Mouse (Mus musculus) embryo, embryonic 10.5 days (tissue): ENCODE measurements around the gene Mier2.

Experiments
- DNase-seq: peaks from one replicate; pipeline ENCODE4 v3.0.0-alpha.2; 2015; ENCODE audit warnings: low spot score

The Mier2 gene

GRCm38 (mm10) chr10:79574796-79575195, 19.8 kb upstream of the Mier2 start:
- DNase-seq: no peak

- DNase-seq: no peak
Measured at GRCm38 (mm10) chr10:79574350-79574749, 19.4 kb upstream of the Mier2 start.

GRCm38 (mm10) chr10:79573611-79574010, 18.6 kb upstream of the Mier2 start:
- DNase-seq: no peak

DNA sequence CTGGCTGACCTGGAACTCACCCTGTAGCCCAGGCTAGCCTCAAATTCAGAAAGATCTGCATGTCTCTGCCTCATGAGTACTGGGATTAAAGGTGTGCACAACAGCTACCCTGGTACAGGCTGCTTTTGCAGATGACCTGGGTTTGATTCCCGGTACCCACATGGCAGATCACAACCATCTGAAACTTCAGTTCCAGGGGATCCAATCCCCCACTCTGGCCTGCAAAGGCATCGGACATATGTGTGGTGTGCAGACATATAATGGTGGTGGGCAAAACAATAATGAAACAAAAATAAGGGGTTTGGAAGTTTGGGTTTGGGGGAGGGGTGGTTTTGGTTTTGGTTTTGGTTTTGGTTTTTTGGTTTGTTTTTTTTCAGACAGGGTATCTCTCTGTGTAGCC, 16.3 kb upstream of the Mier2 start:
- DNase-seq: no peak

GRCm38 (mm10) chr10:79569921-79570320, 14.9 kb upstream of the Mier2 start:
- no peak for DNase-seq

DNA sequence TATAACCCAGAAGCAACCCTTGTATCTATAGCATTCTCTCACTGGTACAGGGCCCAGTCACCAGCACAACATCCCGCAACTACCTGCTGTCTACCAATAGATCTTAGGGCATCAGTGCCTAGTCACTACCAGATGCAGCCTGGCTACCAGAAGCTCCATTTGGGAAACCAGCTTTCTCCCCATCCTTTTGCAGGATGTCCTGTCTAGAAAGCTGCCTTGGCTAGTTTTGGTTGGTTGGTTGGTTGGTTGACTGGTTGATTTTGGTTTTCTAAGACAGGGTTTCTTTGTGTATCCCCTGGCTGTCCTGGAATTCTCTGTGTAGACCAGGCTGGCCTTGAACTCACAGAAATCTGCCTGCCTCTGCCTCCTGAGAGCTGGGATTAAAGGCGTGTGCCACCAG, 4.7 kb upstream of the Mier2 start:
- DNase-seq: no peak

DNA sequence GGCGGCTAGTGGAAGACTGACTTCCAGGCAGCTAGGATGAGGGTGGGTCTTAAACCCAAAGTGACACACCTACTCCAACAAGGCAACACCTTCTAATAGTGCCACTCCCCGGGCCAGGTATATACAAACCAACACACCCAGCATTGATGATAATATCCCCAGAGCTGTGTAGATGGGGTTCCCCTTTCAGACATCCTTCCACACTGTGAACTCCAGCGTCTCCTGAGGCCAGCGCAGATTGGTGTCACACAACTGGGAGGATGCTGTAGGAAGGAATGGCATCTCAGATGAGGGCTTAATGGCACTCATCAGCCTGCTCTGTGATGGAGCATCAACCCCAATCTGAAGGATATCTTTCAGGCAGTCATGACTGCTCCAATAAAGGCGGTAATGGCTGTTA, 2.5 kb upstream of the Mier2 start:
- no peak for DNase-seq

DNA sequence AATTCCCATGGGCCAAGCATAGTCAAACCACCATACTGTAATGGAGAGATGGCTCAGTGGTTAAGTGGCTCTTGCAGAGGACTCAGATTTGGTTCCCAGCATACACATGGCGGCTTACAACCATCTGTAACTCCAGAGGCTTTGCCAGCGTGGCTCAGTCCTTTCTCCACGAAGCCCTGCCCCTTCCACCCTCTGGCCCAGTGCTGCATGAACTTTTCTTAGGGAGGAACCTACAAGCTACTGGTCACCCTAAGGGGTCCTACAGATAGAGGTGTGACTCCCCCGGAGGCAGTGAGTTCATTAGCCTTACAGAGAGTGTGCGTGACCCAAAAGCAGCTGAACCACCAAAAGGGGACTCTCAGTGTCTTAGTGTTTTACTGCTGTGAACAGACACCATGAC, 2.0 kb upstream of the Mier2 start:
- no peak for DNase-seq

DNA sequence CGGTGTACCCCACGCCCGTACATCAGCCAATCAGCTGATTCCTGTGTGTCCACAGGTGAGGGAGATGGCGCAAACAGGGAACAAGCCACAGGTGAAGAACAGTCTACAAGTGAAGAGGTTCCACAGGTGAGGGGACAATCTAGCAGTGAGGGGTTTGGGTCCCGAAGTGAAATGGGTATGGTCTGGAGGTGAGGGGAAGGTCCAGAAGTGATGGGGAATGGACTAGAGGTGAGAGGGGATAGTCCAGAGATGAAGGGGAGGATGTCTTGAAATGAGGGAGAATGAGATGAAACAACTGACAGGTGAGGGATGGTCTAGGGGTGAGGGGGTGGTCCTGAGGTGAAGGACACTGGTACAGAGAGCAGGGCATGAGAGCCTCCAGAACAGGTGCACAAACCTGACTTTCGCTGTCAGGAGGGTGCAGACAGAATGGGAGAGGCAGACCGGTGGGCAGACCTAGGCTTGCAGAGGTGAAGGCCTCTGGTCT, 282 bp upstream of the Mier2 start:
- no peak for DNase-seq

DNA sequence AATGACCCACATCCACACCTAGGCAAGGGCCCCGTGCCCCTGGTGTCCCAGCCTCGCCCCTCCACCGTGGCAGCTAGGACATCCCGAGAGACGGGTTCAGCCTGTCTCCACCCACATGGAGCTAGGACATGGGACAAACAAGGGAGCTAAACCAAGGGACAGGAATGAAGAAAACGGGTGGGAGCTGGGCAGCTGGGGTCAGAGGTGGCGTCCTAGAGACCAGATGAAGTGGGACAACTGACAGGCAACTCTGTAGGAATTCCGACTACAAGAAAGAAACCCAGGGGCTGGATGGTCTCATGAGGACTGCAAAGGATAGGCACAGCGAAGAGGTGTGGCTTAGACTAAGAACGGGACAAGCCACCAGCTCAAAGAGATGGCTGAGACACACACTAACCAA, 1.3 kb downstream of the Mier2 start:
- peak; percentile 34 for DNase-seq

DNA sequence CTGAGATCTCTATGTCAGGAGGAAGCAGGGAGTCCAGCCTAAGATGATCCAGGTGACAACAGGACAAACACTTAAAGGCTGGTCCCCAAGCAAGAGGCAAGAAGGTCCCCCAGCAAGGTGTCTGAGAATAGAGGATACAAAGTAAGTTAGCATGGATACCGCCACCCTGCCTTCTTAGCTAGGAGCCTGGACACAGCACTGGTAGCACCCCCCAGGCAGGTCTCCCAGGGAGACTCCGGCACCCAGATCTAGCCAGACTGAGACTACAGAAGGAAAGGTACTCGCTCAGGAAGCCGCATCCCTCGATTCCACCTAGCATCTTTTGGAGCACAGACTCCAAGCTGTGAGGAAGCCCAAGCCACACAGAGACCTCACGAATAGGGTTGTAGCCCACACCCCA, 1.8 kb downstream of the Mier2 start:
- DNase-seq: no peak

DNA sequence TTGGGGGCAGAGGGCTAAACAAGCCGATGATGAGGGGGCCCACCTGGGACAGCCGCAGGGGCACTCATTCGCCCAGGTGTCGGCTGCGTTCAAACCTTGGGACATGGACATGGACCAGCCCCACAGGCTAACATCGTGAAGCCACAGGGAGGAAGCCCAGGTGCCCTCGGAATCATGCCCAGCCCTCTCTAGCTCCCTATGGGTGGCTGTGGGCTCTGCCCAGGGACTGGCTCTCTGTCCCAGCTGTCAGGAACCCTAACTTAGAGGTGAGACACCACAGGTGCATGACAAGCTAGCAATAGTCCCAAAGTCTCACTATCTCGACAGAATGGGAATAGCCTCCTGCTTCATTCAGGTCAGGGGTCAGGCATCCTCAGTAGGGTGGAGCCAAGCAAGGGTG, 2.5 kb downstream of the Mier2 start:
- DNase-seq: no peak

DNA sequence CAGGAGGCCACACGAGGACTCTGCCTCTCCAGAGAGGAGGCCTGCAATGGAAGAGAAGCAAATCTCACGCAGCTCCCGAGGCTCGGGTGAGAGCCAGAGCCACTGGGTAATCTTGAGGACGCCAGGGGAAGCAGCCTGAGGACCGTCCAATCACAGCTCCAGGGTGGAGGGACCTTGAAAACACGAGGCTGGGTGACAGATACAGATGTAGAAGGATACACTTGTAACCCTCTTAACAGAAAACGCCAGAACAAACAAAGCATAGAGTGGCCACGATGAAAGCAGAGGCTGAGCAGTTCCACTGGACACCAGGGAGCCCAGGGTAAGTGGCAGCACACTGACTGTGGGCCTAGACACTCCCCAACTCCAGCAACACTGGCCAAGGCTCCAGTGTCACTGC, 4.6 kb downstream of the Mier2 start:
- no peak for DNase-seq

- DNase-seq: no peak
Measured at GRCm38 (mm10) chr10:79548971-79549723, 5.9 kb downstream of the Mier2 start.

DNA sequence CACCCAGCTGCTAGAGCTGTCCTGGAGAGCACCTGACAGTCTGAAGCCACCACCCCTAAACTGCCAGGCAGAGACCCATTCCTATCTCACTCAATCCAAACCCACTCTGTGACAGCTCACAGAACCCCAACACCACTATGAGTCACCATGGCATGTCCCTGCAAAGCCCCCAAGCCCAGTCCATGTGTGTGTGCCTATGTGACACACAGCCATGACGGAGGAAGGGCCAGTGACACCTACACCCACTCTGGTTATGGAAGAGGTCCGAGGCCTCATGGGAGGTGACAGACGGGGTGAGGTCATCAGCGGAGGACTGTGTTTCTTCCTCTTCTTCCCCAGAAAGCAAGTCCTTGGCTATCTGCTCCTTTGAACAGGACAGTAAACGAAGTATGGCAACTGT, 6.5 kb downstream of the Mier2 start:
- DNase-seq: no peak

DNA sequence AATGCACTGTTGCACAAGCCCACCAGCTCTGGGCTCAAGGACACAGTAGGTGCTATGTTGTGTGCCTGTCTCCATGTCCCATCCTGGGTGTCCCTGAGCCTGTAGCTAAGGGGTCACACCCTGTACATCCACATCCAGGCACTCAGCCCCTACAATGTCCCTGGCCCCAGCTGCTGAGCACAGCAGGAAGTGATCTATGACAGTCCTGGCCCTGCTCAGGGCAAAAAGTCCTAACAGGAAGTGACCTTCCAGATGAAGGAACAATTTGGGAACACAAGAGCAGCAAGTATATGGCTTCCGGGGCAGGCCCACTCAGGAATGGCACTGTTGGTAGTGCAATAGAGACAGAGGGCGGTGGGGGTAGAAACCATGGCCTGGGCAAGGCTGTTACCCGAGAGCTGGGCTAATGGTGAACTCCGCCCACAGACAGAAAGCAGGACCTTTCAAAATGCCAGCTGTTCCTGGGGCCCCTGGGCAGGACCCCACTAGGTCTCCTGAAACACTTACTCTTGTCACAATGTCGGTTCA, 7.8 kb downstream of the Mier2 start:
- DNase-seq: no peak

DNA sequence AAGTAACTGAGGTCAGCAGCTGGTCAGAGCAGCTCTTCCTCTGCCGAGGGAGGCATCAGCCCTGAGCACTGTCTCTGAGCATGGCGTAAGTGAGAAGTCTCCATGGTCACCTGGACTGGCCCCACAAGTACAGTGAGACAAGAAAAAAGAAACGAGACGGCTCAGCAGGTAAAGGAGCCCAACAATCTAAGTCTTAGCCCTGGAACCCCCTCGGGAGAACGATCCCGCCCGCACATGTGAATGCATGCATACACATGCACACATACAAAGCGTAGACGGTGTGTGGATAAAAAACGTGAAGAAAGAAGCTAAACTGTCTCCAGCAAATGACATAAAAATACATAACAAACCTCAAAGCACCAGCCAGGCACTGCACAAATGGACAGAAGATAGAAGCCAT, 8.5 kb downstream of the Mier2 start:
- no peak for DNase-seq

DNA sequence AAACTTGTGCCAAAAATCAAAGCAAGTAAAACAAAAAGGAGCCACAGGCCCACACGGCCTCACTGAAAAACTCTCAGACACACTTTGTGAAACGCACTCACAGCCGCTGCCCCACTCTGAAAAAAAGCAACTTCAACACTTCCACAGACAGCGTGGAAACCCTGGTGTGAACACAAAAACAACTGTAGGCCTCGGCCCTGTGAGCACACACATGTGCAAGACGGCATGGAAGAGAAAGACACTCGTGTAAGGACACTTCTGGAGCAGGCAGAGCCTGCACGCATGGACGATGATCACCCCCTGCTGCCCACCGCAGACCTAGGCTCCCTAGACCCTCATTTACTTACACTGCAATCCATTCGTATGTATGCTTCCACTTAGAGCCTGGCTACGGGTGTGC, 9.1 kb downstream of the Mier2 start:
- no peak for DNase-seq

- DNase-seq: no peak
Measured at GRCm38 (mm10) chr10:79544631-79545030, 10.4 kb downstream of the Mier2 start.

DNA sequence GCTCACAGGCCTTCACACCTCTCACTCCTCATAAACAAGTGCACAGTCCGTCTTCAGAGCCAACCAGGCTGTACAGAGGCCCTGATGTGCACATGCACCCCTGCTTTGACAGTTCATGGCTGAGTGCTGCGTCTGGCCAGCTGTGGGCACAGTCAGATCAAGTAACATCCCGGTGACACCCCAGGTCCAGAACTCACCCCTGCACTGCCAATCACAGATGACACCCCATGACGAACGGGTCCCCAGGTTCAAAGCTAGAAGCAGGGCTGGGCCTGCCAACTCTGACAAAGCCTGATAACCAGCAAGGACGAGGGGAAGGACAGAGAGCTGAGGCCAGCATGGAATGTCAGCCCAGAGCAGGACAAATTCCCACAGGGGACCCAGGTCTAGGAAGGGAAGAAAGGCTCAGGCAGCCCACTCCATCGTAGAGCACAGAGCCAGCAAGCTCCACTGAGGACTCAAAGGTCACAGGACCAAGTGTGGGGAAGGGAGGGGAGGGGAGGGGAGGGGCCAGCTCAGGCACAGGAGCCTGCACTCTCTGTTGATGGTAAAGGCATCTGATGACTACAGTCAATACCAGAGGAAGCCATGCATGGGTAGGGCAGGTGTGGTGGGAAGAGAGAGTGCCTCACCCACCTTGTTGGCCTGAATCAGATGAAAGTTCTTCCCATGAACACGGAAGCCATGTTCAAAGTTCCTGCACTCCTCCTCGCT, 11.0 kb downstream of the Mier2 start:
- DNase-seq: no peak

DNA sequence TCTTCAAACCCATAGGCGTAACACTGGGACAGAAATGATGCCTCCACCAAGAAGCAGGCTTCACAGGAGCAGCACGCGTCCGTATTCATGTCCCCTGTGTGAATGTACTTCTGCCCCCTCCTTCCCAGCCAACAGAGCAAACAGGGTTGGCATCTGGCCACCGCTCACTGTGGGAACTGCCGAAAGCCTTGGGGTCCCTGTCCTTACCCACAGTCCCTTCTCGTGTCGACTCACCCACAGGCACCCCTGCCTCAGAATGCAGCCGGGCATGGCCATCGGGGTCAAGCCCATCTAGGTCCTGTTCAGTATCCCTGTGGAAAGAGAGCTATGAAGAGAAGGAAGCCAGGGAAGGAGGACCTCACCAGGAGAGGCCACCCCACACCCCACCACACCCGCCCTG, 12.8 kb downstream of the Mier2 start:
- no peak for DNase-seq

- no peak for DNase-seq
Measured at GRCm38 (mm10) chr10:79541522-79541921, 13.5 kb downstream of the Mier2 start.

DNA sequence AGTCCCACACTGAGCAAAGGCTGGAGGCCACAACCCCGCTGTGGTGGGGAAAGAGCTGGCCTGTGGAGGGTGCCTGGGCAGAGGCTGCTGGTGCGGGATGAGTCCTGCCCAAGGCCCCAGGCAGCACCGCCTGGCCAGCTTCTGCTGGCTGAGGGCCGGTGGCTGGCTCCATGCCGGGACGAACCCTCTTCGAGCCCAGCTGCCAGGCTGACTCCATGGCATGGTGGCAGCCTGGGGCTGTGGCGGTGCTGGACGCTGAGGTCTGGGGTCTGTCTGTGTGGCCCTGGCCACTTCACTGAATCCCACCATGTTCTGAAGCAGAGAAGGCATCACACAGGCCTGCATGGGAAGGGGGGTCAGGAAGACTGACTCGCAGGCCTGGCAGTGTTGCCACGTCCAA, 14.3 kb downstream of the Mier2 start:
- DNase-seq: no peak
